Mouse (Mus musculus): ENCODE results near the gene Olfr959.

DNA sequence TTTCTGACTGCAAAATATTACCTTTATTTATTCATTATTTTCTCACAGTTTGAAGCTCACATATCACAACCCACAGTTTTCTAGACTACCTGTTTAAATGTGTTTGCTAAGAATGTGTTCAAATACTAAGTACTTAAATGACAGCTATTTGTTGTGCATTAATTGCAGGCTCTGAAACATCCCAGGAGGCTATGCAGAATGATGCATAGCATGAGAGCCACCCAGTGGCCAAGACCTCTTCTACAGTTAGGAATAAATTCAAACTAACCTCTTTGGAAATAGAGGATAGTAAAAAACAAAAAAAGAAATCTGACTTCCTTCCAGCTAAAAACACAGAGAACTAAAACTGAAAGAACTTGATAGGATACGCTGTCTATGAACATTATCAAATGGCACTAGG is 36.6 kb upstream of the Olfr959 start:
- no peak for TF ChIP-seq CTCF (IDR thresholded peaks at IDR 0.05; ENCODE audit: control insufficient read depth, insufficient read depth, low read length)
- TF ChIP-seq POLR2A (IDR thresholded peaks at IDR 0.05; ENCODE audit: borderline replicate concordance, control insufficient read depth, low read depth, low read length): no peak

All from bone marrow, adult 2 months (tissue).